Mouse (Mus musculus) myocyte (in vitro differentiated cells): ENCODE measurements at regions not wholly inside any gene's neighbourhood (a gene's known extent, or its start where the extent isn't known, plus 50 kb on each side); places are given as distances from the start of the nearest gene placed in this dataset.
A peak's percentile ranks its signal among the peaks of the same experiment; 100 is the strongest.
"Not testable (repeated sequence)": the region's sequence is repeated elsewhere in the genome, so short reads cannot be mapped to it uniquely, and the experiment has no call there.

ENCODE experiments used
- H3K27me3 ChIP-seq: one replicate; pipeline ENCODE4 v1.6.1; 2011; ENCODE audit not compliant: control insufficient read depth, insufficient read depth, insufficient read length
- H3K36me3 ChIP-seq: one replicate; pipeline ENCODE4 v1.6.1; 2011; ENCODE audit not compliant: control insufficient read depth, insufficient read depth
- H3K4me2 ChIP-seq: one replicate; pipeline ENCODE4 v1.6.1; 2011; ENCODE audit warnings: low read depth, control low read depth
- H3K4me3 ChIP-seq: one replicate; pipeline ENCODE4 v1.5.1; 2011; ENCODE audit warnings: mild to moderate bottlenecking, control low read depth, moderate library complexity
- H3K79me2 ChIP-seq: one replicate; pipeline ENCODE4 v1.6.1; 2011; ENCODE audit not compliant: control insufficient read depth, insufficient read depth
- H3ac ChIP-seq: one replicate; pipeline ENCODE4 v1.6.1; 2011; ENCODE audit not compliant: control insufficient read depth, insufficient read length
- CEBPB ChIP-seq: IDR thresholded peaks from 2 replicates; pipeline ENCODE4 v1.6.1; 2011; ENCODE audit warnings: mild to moderate bottlenecking, moderate library complexity; ENCODE audit not compliant: poor library complexity, insufficient read depth, severe bottlenecking
- E2F4 ChIP-seq: IDR thresholded peaks from one replicate; pipeline ENCODE4 v1.6.1; 2011; ENCODE audit warnings: mild to moderate bottlenecking, control low read depth, moderate library complexity; ENCODE audit not compliant: insufficient read depth
- MAX ChIP-seq: IDR thresholded peaks from one replicate; pipeline ENCODE4 v1.6.1; 2011; ENCODE audit warnings: low read depth, mild to moderate bottlenecking, control low read depth
- MYOD1 ChIP-seq, 3 experiments: IDR thresholded peaks; one replicate each; pipeline ENCODE4 v1.6.1; 2011; ENCODE audit warnings: control low read depth in 2 of 3, low read depth in 2 of 3, mild to moderate bottlenecking in 2 of 3, moderate library complexity in 1 of 3; ENCODE audit not compliant: insufficient read length in 2 of 3, control insufficient read depth in 1 of 3
- MYOG ChIP-seq, 3 experiments: IDR thresholded peaks; one replicate each; pipeline ENCODE4 v1.6.1; 2011; ENCODE audit warnings: control low read depth in 2 of 3, low read depth in 2 of 3, mild to moderate bottlenecking in 2 of 3; ENCODE audit not compliant: insufficient read length in 2 of 3, control insufficient read depth in 1 of 3, insufficient read depth in 1 of 3
- POLR2A ChIP-seq: IDR thresholded peaks from one replicate; pipeline ENCODE4 v1.6.1; 2011; ENCODE audit warnings: low read depth, mild to moderate bottlenecking, control low read depth, moderate library complexity; ENCODE audit not compliant: insufficient read length
- POLR2AphosphoS2 ChIP-seq: IDR thresholded peaks from one replicate; pipeline ENCODE4 v1.6.1; 2011; ENCODE audit warnings: low read depth, control low read depth; ENCODE audit not compliant: insufficient read length
- REST ChIP-seq: IDR thresholded peaks from one replicate; pipeline ENCODE4 v1.6.1; 2011; ENCODE audit warnings: mild to moderate bottlenecking, control low read depth, moderate library complexity; ENCODE audit not compliant: insufficient read depth, insufficient read length
- SRF ChIP-seq: IDR thresholded peaks from one replicate; pipeline ENCODE4 v1.6.1; 2011; ENCODE audit warnings: low read depth; ENCODE audit not compliant: control insufficient read depth, insufficient read length
- TCF12 ChIP-seq: IDR thresholded peaks from one replicate; pipeline ENCODE4 v1.6.1; 2011; ENCODE audit warnings: mild to moderate bottlenecking, control low read depth; ENCODE audit not compliant: poor library complexity, insufficient read depth, severe bottlenecking
- TCF3 ChIP-seq: IDR thresholded peaks from one replicate; pipeline ENCODE4 v1.6.1; 2011; ENCODE audit warnings: low read depth, control low read depth; ENCODE audit not compliant: insufficient read length
- USF1 ChIP-seq: IDR thresholded peaks from one replicate; pipeline ENCODE4 v1.6.1; 2011; ENCODE audit warnings: low read depth, mild to moderate bottlenecking, control low read depth, moderate library complexity

DNA sequence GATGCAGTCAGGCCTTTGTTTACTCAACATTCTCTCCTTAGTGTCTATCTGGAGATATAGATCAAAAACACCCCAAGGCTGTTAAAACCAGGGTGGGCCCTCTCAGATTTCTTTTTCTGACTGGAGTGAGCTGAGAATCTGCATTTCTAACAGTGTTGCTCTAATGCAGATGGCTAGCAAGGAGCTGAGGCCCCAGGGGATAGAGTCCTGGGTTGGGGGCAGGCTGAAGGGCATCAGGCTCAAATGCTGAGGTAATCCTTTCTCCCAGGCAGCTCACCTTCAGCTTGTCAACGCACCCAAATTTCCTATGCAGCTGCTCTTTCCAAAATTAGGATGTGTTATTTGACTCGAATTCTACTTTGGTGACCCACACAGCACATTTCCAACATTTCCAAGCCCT, 115.7 kb upstream of the Ndn start:
- no peak for TF ChIP-seq E2F4
- no peaks in the 10 kb centered on the region for H3K79me2 ChIP-seq
- H3K4me2 ChIP-seq = no peak overlapping the region
- H3K36me3 ChIP-seq = no peaks in the 10 kb centered on the region
- peaks cover 5% of the 10 kb centered on the region for H3K27me3 ChIP-seq
- no peak overlapping the region for H3ac ChIP-seq
- H3K4me3 ChIP-seq = no peak overlapping the region

DNA sequence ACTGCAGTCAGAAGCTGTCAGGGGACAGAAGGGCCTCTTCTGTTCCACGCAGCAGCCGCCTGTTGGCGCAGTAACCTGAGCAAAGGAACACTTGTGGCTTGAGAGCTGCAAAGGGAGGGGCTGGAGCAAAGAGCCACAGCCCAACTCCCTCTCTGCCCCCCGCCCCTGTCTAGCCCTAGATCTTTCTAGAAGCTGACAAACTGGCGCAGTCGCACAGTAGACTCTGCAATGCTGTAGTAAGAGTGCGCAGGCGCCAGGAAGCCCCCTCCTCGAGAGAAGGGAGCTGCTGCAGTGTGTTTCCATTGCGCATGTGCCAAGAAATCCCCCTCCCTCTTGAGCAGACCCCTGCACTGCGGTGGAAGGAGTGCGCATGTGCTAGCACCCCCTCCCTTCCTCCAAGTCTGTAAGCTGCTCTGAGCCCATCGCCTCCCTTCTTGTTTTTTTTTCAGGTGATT, 115.2 kb upstream of the Ndn start:
- no peak overlapping the region for H3K4me3 ChIP-seq

DNA sequence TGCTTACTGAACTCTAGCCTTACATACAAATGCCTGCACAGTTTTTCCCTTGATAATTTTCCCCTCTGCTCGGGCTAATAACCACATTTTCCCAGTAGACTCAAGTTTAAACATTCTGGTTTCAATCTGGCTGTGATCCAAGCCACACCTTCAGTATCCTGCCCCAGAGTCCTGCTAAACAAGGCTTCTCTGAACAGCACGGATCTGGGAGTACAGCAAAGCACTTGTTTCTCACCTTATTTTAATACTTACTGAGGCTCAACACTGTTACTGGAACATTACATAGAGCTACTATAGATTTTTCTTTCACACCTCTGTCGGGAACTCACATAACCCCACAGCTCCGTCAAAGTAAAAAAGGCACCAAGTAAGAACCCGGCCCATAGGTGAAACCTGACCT, 114.3 kb upstream of the Ndn start:
- no peaks in the 10 kb centered on the region for H3K36me3 ChIP-seq
- peak overlapping the region; percentile 8 for H3K4me3 ChIP-seq
- H3K4me2 ChIP-seq = peak overlapping the region; percentile 77
- H3K79me2 ChIP-seq = no peaks in the 10 kb centered on the region
- no peak overlapping the region for H3ac ChIP-seq
- peaks cover 3% of the 10 kb centered on the region for H3K27me3 ChIP-seq
- no peak for TF ChIP-seq REST
- no peak for TF ChIP-seq MAX
- TF ChIP-seq TCF3 = no peak
- TF ChIP-seq TCF12 = no peak
- TF ChIP-seq MYOG (IDR thresholded peaks at IDR 0.05; ENCODE audit: control insufficient read depth in 1 of 3, insufficient read depth in 1 of 3, insufficient read length in 2 of 3, low read depth in 2 of 3) = no peak

More for the DNA sequence above, 115.2 kb upstream of the Ndn start:
- H3K27me3 ChIP-seq = peaks cover 5% of the 10 kb centered on the region
- TF ChIP-seq MYOG (IDR thresholded peaks at IDR 0.05; ENCODE audit: control insufficient read depth in 1 of 3, insufficient read depth in 1 of 3, insufficient read length in 2 of 3, low read depth in 2 of 3) = peak in 1 of 3 experiments; percentile 48
- no peak for TF ChIP-seq USF1
- H3K36me3 ChIP-seq = no peaks in the 10 kb centered on the region
- H3K4me2 ChIP-seq = peak overlapping the region; percentile 77
- H3ac ChIP-seq = no peak overlapping the region
- no peaks in the 10 kb centered on the region for H3K79me2 ChIP-seq

DNA sequence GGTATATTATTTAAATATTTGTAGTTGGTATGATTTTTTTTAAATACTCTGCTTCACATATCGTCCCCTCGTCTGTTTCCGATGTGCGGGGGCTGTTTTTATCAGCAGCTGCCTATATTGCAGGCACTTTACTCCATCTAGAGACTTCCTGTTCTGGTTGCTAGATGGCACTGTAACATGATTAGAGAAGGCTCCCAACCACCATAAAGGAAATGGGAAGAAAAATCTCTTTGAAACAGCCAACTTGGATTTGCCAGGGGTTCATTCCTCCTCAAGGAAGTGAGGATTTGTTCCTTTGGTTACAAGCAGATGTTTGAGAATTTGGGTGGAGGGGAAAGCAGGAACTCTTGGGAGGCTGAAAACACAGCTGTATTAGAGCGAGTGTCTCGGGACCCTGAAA, 112.3 kb upstream of the Ndn start:
- H3K36me3 ChIP-seq = no peaks in the 10 kb centered on the region
- no peak for TF ChIP-seq REST
- no peak for TF ChIP-seq MYOD1 (IDR thresholded peaks at IDR 0.05; ENCODE audit: control insufficient read depth in 1 of 3, insufficient read length in 2 of 3, low read depth in 2 of 3)
- TF ChIP-seq SRF = no peak
- no peak for TF ChIP-seq TCF3
- no peak for TF ChIP-seq E2F4
- no peak for TF ChIP-seq MAX
- TF ChIP-seq TCF12 = no peak
- no peak for TF ChIP-seq POLR2AphosphoS2
- no peak for TF ChIP-seq MYOG (IDR thresholded peaks at IDR 0.05; ENCODE audit: control insufficient read depth in 1 of 3, insufficient read depth in 1 of 3, insufficient read length in 2 of 3, low read depth in 2 of 3)
- no peak for TF ChIP-seq USF1
- TF ChIP-seq CEBPB = no peak
- TF ChIP-seq POLR2A = no peak
- H3K79me2 ChIP-seq = no peaks in the 10 kb centered on the region
- H3K4me3 ChIP-seq = no peak overlapping the region
- no peak overlapping the region for H3ac ChIP-seq
- H3K27me3 ChIP-seq = no peaks in the 10 kb centered on the region
- H3K4me2 ChIP-seq = no peak overlapping the region

DNA sequence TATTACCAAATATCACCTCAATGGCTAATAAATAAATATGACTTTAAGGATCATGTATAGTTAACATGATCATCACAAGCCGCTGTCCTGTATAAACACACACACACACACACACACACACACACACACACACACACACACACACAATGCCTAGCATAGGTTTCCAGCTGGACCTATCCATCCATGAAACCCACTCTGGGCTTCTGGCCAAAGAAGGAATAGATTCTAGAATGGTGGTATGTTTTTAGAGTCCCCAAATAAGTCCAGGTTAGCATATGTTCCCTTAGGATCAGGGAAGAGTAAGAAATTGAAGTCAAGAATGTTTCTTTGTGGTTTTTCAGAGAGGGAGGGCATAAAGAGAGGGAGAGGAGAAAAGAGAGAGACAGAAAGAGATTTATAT, 110.6 kb upstream of the Ndn start:
- no peak for TF ChIP-seq POLR2A
- TF ChIP-seq CEBPB = no peak
- no peak for TF ChIP-seq USF1
- no peak for TF ChIP-seq POLR2AphosphoS2
- TF ChIP-seq MYOD1 (IDR thresholded peaks at IDR 0.05; ENCODE audit: control insufficient read depth in 1 of 3, insufficient read length in 2 of 3, low read depth in 2 of 3) = no peak
- TF ChIP-seq MYOG (IDR thresholded peaks at IDR 0.05; ENCODE audit: control insufficient read depth in 1 of 3, insufficient read depth in 1 of 3, insufficient read length in 2 of 3, low read depth in 2 of 3) = no peak
- no peak for TF ChIP-seq E2F4
- TF ChIP-seq TCF12 = no peak
- no peak for TF ChIP-seq TCF3
- no peak for TF ChIP-seq MAX
- no peak for TF ChIP-seq SRF
- H3ac ChIP-seq = no peak overlapping the region
- H3K36me3 ChIP-seq = no peaks in the 10 kb centered on the region
- H3K79me2 ChIP-seq = no peaks in the 10 kb centered on the region
- H3K4me3 ChIP-seq = no peak overlapping the region
- no peaks in the 10 kb centered on the region for H3K27me3 ChIP-seq
- no peak overlapping the region for H3K4me2 ChIP-seq

DNA sequence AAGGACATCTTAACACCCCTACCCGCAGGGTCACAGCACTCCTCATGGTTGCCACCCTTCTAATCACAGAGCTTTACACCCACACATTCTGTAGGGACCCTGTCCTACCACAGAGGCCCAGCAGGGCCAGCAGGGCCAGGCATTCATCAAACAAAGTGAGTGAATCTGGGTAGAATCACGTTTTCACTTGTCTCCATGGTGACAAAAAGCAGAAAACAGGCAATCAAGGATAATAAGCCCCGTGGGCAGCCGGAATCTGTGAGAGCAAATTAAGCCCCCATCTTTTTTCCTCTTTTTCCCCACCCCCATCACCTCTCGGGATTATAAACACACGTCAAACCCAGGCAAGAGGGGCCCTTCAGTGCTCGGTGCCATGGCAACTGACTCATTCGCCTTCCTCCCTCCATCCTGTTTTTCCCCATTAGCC, 84.7 kb upstream of the Ndn start:
- TF ChIP-seq TCF12 (no peak), MYOG (IDR thresholded peaks at IDR 0.05; ENCODE audit: control insufficient read depth in 1 of 3, insufficient read depth in 1 of 3, insufficient read length in 2 of 3, low read depth in 2 of 3) (no peak), E2F4 (no peak), REST (no peak), TCF3 (no peak), POLR2A (no peak), SRF (no peak), MYOD1 (IDR thresholded peaks at IDR 0.05; ENCODE audit: control insufficient read depth in 1 of 3, insufficient read length in 2 of 3, low read depth in 2 of 3) (no peak)
- no peak overlapping the region for H3K4me2 ChIP-seq
- H3ac ChIP-seq = no peak overlapping the region
- no peak overlapping the region for H3K4me3 ChIP-seq
- H3K79me2 ChIP-seq = no peaks in the 10 kb centered on the region
- no peaks in the 10 kb centered on the region for H3K36me3 ChIP-seq
- no peaks in the 10 kb centered on the region for H3K27me3 ChIP-seq

DNA sequence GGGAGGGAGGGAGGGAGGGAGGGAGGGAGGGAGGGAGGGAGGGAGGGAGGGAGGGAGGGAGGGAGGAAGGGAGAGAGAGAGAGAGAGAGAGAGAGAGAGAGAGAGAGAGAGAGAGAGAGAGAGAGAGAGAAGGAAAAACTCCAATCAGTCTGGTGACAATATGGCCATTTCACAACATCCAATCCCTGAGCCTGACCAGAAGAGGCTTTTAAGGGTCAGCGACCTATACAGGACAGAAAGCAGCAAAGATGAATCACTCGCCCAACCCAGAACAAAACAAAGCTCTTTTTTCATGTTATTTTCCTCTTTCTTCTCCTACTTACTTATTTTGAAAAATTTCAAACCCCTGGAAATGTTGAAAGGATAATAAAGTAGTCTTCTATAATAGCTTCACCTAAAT, 84.2 kb upstream of the Ndn start:
- not testable (repeated sequence) for H3K36me3 ChIP-seq, H3K27me3 ChIP-seq, H3K79me2 ChIP-seq, H3K4me3 ChIP-seq, H3ac ChIP-seq, H3K4me2 ChIP-seq
